Mouse (Mus musculus) adipocyte (in vitro differentiated cells): ENCODE results near the gene 9430015G10Rik.

ENCODE experiments used
- DNase-seq: peaks from one replicate; pipeline ENCODE4 v3.0.0-alpha.2; 2016; ENCODE audit warnings: low spot score

The 9430015G10Rik gene

DNA sequence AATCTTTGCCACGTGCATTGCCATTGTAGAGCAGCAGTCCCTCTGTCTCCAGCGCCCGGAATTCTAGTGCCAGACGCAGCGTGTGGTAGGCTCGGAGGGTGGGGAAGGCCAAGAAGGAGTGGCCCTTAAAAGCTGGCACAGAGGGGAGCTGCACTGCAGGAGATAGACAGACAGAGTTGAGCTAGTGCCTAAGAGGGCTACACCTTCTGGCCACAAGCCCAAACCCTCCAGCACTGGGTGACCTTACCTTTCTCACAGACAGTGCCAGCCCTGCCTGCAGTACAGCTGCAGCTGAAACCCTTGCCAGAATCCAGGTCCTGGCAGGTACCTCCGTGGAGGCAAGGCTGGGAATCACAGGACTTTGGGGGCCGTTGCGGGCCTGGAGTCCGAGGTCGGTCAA is 62.0 kb downstream of the 9430015G10Rik start:
- no peak for DNase-seq
